Comparison of ENCODE assay signal across 8 mouse cellular contexts in the genomic region with DNA sequence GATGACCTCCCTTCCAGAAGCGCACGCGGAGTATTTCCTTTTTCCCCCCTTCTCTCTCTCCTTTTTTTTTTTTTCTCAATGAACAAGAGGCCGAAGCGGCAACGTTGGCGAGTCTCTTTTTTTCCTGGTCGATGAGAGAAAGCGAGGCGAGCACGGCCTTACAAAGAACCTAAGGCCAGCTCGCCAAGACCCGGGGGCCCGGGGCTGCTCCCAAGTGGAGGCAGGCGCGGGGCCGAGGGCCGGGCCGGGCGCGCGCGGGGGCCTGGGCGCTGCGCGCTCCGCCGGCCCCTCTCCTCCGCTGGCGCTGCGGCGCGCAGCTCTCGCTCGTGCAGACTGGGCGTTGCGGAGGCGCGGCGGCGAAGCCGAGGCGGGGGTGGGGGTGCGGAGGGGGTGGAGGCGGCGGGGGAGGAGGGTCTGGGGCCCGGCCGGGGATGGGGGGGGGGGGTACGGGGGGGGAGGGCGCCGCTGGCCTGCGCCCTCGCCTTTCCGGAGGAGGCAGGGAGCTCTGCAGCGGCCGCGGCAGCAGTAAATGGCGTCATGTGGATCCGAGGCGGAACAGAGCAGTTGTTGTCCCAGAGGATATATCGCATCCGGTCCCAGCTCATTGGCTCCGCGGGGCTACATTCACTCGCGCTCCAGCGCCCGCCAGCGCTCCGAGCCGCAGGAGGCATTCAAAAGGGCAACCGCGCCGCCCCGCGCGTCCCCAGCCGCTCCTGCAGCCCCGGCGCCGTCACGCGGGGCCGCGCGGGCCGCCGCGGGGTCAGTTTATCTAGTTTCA. TPM values are rescaled to one million over a fixed set of nuclear protein-coding genes. Genes with fewer than 3 reads are reported as not detected.
DNase-seq lines count a peak whose midpoint lies in the region; ATAC-seq and TF ChIP-seq lines count a peak whose summit lies in the region.

TSS of gene Spry2 (minus strand) at position 29 of the 778 bp plus-strand sequence.

- peak within 1 kb of the TSS; percentile 93 for H3K4me2 ChIP-seq in lung, embryonic 15.5 days

- H3K27ac ChIP-seq in ES-E14 (ENCODE audit: insufficient read depth, low read depth, low read length, poor library complexity, severe bottlenecking) = peak within 1 kb of the TSS; percentile 100
- H3K27ac ChIP-seq in lung, embryonic 15.5 days = peak within 1 kb of the TSS; percentile 98

- WGBS in lung, embryonic 15.5 days = under 1% methylated on average over 68 of the region's 89 CpGs

- H3K36me3 ChIP-seq in ES-E14 (ENCODE audit: control insufficient read depth, insufficient read depth, low read length, poor library complexity, severe bottlenecking) = peaks cover 13% of the 10 kb centered on the region
- H3K36me3 ChIP-seq in lung, embryonic 15.5 days = peaks cover 8% of the 10 kb centered on the region; the same call in 1 of the 2 replicates

- peak; percentile 75 for DNase-seq in ES-E14 (ENCODE audit: low read depth, low spot score)
- peak; percentile 87 for DNase-seq in cerebellum, adult 11-12 months
- DNase-seq in forelimb bud, embryonic 11.5 days (ENCODE audit: low read depth, low spot score) = peak; percentile 97
- DNase-seq in heart, postnatal 4 days = peak; percentile 93
- DNase-seq in layer of hippocampus, adult 9-10 months (ENCODE audit: low spot score) = peak; percentile 76
- DNase-seq in ovary, adult 18-20 months (ENCODE audit: low spot score) = peak; percentile 92
- DNase-seq in thymus, postnatal 10 days (ENCODE audit: low spot score in 2 of 2) = peak; percentile 64 to 72

- peak within 1 kb of the TSS; percentile 85 to 95 for H3K4me3 ChIP-seq in ES-E14 (ENCODE audit: insufficient read depth in 1 of 2, low read depth in 1 of 2, low read length in 2 of 2, poor library complexity in 1 of 2, severe bottlenecking in 1 of 2)
- peak within 1 kb of the TSS; percentile 68 for H3K4me3 ChIP-seq in lung, embryonic 15.5 days

- H3K9ac ChIP-seq in ES-E14 (ENCODE audit: insufficient read depth, low read depth, low read length, poor library complexity, severe bottlenecking) = peak within 1 kb of the TSS; percentile 94
- peak within 1 kb of the TSS; percentile 76 for H3K9ac ChIP-seq in lung, embryonic 15.5 days

- in situ Hi-C loops in ES-E14 (cut with MboI; ENCODE audit: low sequenced_read_pairs in 2 of 2, unreplicated experiment in 2 of 2) = no loop called here

- H3K27me3 ChIP-seq in lung, embryonic 15.5 days = no peaks in the 10 kb centered on the region

- H3K9me3 ChIP-seq in ES-E14 (ENCODE audit: control insufficient read depth, insufficient read depth, low read depth, low read length) = no peaks in the 10 kb centered on the region
- H3K9me3 ChIP-seq in lung, embryonic 15.5 days = no peaks in the 10 kb centered on the region

- peaks cover 3 to 4% of the 10 kb centered on the region in 2 experiments; a peak in 3 of 4 replicates for H3K4me1 ChIP-seq in ES-E14 (ENCODE audit: control insufficient read depth in 2 of 2, insufficient read depth in 2 of 2, low read length in 2 of 2, poor library complexity in 1 of 2)
- H3K4me1 ChIP-seq in lung, embryonic 15.5 days = peaks cover 19% of the 10 kb centered on the region

- ATAC-seq in lung, embryonic 15.5 days (ENCODE audit: borderline replicate concordance, extremely low read depth, low FRiP score, low TSS enrichment) = peak; percentile 96

TF ChIP-seq in ES-E14, 5 proteins besides CTCF, POLR2A, EP300 and RAD21:
- TF ChIP-seq HCFC1 (IDR thresholded peaks at IDR 0.05; ENCODE audit: borderline replicate concordance, insufficient read depth, low read length) = no peak
- TF ChIP-seq ZNF384 (IDR thresholded peaks at IDR 0.05; ENCODE audit: low read depth, low read length) = 0 out of 2 replicates have a peak, but pooled peaks have one; percentile 45

RNA-seq across cellular contexts. Expression of gene Spry2, which starts in this region (rescaled TPM):
- total RNA-seq in ES-E14 (2012; rRNA removed) = 49.5 and 69.0 TPM in 2 replicates
- 10 to 100 TPM; 66.1 to 73.2 TPM for total RNA-seq in heart, postnatal 4 days (2021)
- 43.9 and 47.4 TPM in 2 replicates for polyA plus RNA-seq in lung, embryonic 15.5 days (2015; fragmentation: Nextera tagmentation; extraction: Ambion mirVana)

Comparison
In these comparisons a context has a peak if more than half of its experiments do, and no peak if none do; other contexts are left out.
1. Peak in every context shown above with its lines: DNase-seq, ATAC-seq, H3K4me3 ChIP-seq and H3K27ac ChIP-seq.